Mouse (Mus musculus) kidney, embryonic 15.5 days (tissue): ENCODE results near the gene Rabac1. TPM values are rescaled to one million over a fixed set of nuclear protein-coding genes. Genes with fewer than 3 reads are reported as not detected.

Experiments
- ATAC-seq: fragments of 200-750 bp; cut with Nextera tagmentation; replicated peaks from 2 replicates; pipeline ENCODE4 v1.8.0; 2017; ENCODE audit warnings: moderate TSS enrichment; ENCODE audit not compliant: low FRiP score
- H3K27ac ChIP-seq: fragments of 300-500 bp; sonication (generic); 2 replicates; pipeline ENCODE4 v1.5.1; 2015; ENCODE audit warnings: mild to moderate bottlenecking, inconsistent platforms
- H3K27me3 ChIP-seq: fragments of 300-500 bp; sonication (generic); 2 replicates; pipeline ENCODE4 v1.6.1; 2015; ENCODE audit warnings: inconsistent platforms
- H3K36me3 ChIP-seq: fragments of 300-500 bp; sonication (generic); 2 replicates; pipeline ENCODE4 v1.6.1; 2015; ENCODE audit warnings: inconsistent platforms
- H3K4me1 ChIP-seq: fragments of 300-500 bp; sonication (generic); 2 replicates; pipeline ENCODE4 v1.6.1; 2015; ENCODE audit warnings: inconsistent platforms
- H3K4me2 ChIP-seq: fragments of 300-500 bp; sonication (generic); 2 replicates; pipeline ENCODE4 v1.6.1; 2015; ENCODE audit warnings: moderate library complexity, mild to moderate bottlenecking, inconsistent platforms
- H3K4me3 ChIP-seq: fragments of 300-500 bp; sonication (generic); replicated peaks from 2 replicates; pipeline ENCODE4 v1.5.1; 2015; ENCODE audit warnings: mild to moderate bottlenecking, inconsistent platforms
- H3K9ac ChIP-seq: fragments of 300-500 bp; sonication (generic); 2 replicates; pipeline ENCODE4 v1.6.1; 2015; ENCODE audit warnings: mild to moderate bottlenecking, inconsistent platforms
- H3K9me3 ChIP-seq: fragments of 300-500 bp; sonication (generic); replicated peaks from 2 replicates; pipeline ENCODE4 v1.6.1; 2016; ENCODE audit warnings: inconsistent platforms
- WGBS: fragments of 180-500 bp; shearing (Covaris S2); methylation state at CpG from one replicate; pipeline ENCODE4 v1.1.7; 2015; ENCODE audit warnings: mixed read lengths; 5-methylcytosine and 5-hydroxymethylcytosine counted together
- polyA plus RNA-seq: library from polyadenylated mRNA; unstranded; fragments of >200 nt; fragmentation: Nextera tagmentation; extraction: Ambion mirVana; gene quantifications from 2 replicates; pipeline ENCODE4 v1.2.1, GENCODE M21; 2015

Rabac1 gene
- polyA plus RNA-seq = 143 and 153 TPM in 2 replicates

GRCm38 (mm10) chr7:24971972-24972893, at the start of gene Rabac1:
Gene Rabac1 (minus strand): TSS chr7:24972754.
- peak; percentile 93 for ATAC-seq
- peak within 1 kb of the TSS; percentile 75 for H3K4me3 ChIP-seq
- peak within 1 kb of the TSS; percentile 72 for H3K9ac ChIP-seq
- peaks cover 9% of the 10 kb centered on the region for H3K36me3 ChIP-seq
- under 1% methylated on average over 45 of the region's 45 CpGs for WGBS
- no peaks in the 10 kb centered on the region for H3K9me3 ChIP-seq
- peak within 1 kb of the TSS; percentile 77 for H3K27ac ChIP-seq
- peaks cover 5% of the 10 kb centered on the region for H3K4me1 ChIP-seq
- peak within 1 kb of the TSS; percentile 78 for H3K4me2 ChIP-seq
- no peaks in the 10 kb centered on the region for H3K27me3 ChIP-seq

GRCm38 (mm10) chr7:25011592-25011991, 39.0 kb upstream of the Rabac1 start:
- Histone ChIP-seq H3K27ac (no peak overlapping the region), H3K36me3 (peaks cover 37% of the 10 kb centered on the region), H3K4me3 (no peak overlapping the region), H3K9me3 (no peaks in the 10 kb centered on the region), H3K4me2 (no peak overlapping the region), H3K9ac (no peak overlapping the region), H3K27me3 (peaks cover 64% of the 10 kb centered on the region), H3K4me1 (peaks cover 14% of the 10 kb centered on the region)
- ATAC-seq = no peak
- WGBS = 54% methylated on average over 7 of the region's 7 CpGs

DNA sequence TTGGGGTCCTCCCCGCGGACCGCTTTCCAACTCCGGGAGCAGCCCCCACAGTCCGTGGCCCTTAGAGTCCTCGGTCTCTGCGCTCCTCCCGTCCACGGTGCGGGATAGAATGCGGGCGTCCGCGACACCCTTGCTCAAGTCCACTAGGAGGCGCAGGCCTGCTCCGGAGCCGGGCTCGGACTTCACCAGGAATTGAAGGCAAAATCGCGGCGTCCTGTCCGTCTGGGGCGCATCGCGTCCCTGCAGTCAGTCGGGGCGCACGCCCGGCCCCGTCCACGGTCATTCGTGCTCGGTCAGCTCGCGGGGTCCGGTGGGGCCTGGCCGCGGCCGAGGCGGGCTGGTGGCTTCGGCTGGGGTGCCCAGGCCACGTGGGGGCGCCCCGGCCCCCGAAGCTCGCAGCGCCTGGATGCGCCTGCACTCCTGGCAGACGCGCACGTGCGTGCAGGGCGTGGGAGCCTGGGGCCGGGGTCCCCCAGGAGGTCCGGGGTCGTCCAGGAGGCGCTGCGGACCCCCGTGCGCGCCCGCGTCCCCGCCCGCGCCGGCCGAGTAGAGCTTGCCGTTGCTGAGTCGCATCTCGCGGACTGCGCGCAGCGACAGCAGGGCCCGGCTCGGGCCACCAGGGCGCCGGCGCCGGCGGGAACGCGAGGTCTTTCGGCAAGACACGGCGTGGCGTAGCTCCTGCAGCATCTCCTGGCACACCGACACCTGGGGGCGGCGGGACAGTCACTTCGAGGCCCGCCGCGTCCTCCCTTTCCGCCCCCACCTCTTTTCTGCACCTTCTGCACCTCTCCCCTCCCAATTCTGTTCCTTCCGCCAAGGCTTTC, 37.7 kb upstream of the Rabac1 start:
- 3% methylated on average over 96 of the region's 97 CpGs for WGBS
- peaks cover 77% of the 10 kb centered on the region for H3K27me3 ChIP-seq

DNA sequence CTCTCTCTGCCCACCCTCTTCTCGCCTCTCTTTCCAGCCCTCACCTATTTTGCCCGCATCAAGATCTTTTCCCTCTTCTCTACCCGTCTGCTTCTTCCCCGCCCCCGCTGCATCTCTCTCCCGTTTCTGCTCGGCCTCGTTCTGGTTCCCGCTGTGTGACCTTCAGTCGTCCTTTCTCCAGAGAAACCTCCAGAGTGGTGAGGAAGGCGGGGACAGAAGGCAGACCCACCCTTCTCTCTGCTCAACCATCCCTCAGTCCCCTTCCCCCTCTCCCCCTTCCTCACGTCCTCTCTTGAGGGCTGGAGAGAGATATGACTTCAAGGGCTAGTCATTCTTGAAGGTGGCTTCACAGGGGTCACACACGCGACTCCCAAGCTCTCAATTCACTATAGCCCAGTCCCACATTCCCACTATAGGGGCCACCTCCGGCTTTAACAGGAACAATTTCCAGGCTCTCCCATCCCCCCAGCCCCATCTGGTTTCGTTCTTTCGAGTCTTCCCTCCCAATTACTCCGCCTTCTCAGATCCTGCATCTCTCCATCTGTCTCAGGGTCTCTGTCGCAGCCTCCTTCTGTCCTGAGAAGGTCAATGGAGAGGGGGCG, 36.6 kb upstream of the Rabac1 start:
- no peaks in the 10 kb centered on the region for H3K9me3 ChIP-seq
- H3K4me2 ChIP-seq = no peak overlapping the region
- no peak overlapping the region for H3K9ac ChIP-seq
- H3K36me3 ChIP-seq = peaks cover 15% of the 10 kb centered on the region
- no peak overlapping the region for H3K4me3 ChIP-seq
- no peak overlapping the region for H3K27ac ChIP-seq
- no peak for ATAC-seq
- WGBS = 11% methylated on average over 20 of the region's 20 CpGs
- peaks cover 87% of the 10 kb centered on the region for H3K27me3 ChIP-seq
- H3K4me1 ChIP-seq = peaks cover 22% of the 10 kb centered on the region

More for the DNA sequence above, 37.7 kb upstream of the Rabac1 start:
- H3K36me3 ChIP-seq = peaks cover 26% of the 10 kb centered on the region
- peak overlapping the region; percentile 70 for H3K4me2 ChIP-seq
- peak; percentile 40; the same call in 1 of the 2 replicates for ATAC-seq
- no peak overlapping the region for H3K27ac ChIP-seq
- no peaks in the 10 kb centered on the region for H3K9me3 ChIP-seq
- peaks cover 20% of the 10 kb centered on the region for H3K4me1 ChIP-seq
- peak overlapping the region; percentile 40 for H3K4me3 ChIP-seq
- H3K9ac ChIP-seq = no peak overlapping the region; the same call in 1 of the 2 replicates

DNA sequence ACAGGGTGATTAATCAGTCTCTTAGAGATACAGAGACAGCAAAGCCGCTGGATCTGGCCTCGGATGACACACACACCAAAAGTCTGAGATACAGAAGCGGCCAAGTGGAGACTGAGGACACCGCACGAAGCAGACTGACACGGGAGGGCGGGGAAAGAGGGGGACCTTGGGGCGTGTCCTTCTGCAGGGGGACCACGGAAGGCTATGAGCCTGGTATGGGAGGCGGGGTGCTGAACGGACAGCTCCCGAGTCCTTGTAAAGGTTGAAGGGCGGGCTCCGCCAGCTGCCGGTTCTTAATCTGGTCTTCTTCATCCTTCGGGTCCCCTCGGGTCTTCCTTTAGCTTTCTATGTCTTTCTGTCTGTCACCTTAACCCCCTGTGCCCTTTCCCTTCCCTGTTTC, 36.1 kb upstream of the Rabac1 start:
- H3K9me3 ChIP-seq = no peaks in the 10 kb centered on the region
- H3K36me3 ChIP-seq = peaks cover 10% of the 10 kb centered on the region; the same call in 1 of the 2 replicates
- H3K4me2 ChIP-seq = no peak overlapping the region
- H3K4me1 ChIP-seq = peaks cover 22% of the 10 kb centered on the region
- no peak overlapping the region for H3K4me3 ChIP-seq
- no peak overlapping the region for H3K27ac ChIP-seq
- no peak overlapping the region for H3K9ac ChIP-seq
- H3K27me3 ChIP-seq = peaks cover 92% of the 10 kb centered on the region
- 6% methylated on average over 17 of the region's 17 CpGs for WGBS
- no peak for ATAC-seq

GRCm38 (mm10) chr7:25007609-25008374, 35.2 kb upstream of the Rabac1 start:
- no peak overlapping the region for H3K27ac ChIP-seq
- 24% methylated on average over 8 of the region's 8 CpGs for WGBS
- no peak for ATAC-seq
- no peak overlapping the region for H3K4me2 ChIP-seq
- peaks cover 94% of the 10 kb centered on the region for H3K27me3 ChIP-seq
- no peaks in the 10 kb centered on the region for H3K9me3 ChIP-seq
- no peak overlapping the region for H3K9ac ChIP-seq
- H3K4me3 ChIP-seq = no peak overlapping the region
- H3K36me3 ChIP-seq = peaks cover 7% of the 10 kb centered on the region; the same call in 1 of the 2 replicates
- peaks cover 22% of the 10 kb centered on the region for H3K4me1 ChIP-seq

- Histone ChIP-seq H3K4me2 (no peak overlapping the region), H3K27ac (no peak overlapping the region), H3K27me3 (peaks cover 84% of the 10 kb centered on the region), H3K4me3 (no peak overlapping the region), H3K36me3 (no peaks in the 10 kb centered on the region), H3K4me1 (peaks cover 22% of the 10 kb centered on the region), H3K9ac (no peak overlapping the region), H3K9me3 (no peaks in the 10 kb centered on the region)
- WGBS = 83% methylated on average over 12 of the region's 12 CpGs
- ATAC-seq = no peak
These were observed 34.2 kb upstream of the Rabac1 start for GRCm38 (mm10) chr7:25006586-25007364.

- Histone ChIP-seq H3K36me3 (no peaks in the 10 kb centered on the region), H3K27me3 (peaks cover 78% of the 10 kb centered on the region), H3K4me3 (peak overlapping the region; percentile 41), H3K27ac (no peak overlapping the region), H3K9ac (no peak overlapping the region), H3K9me3 (no peaks in the 10 kb centered on the region), H3K4me2 (peak overlapping the region; percentile 68), H3K4me1 (peaks cover 22% of the 10 kb centered on the region)
- no peak for ATAC-seq
- 72% methylated on average over 3 of the region's 3 CpGs for WGBS
These were observed 33.6 kb upstream of the Rabac1 start for GRCm38 (mm10) chr7:25006171-25006570.

- Histone ChIP-seq H3K4me2 (peak within 1 kb of the TSS; percentile 68), H3K27me3 (peaks cover 72% of the 10 kb centered on the region), H3K4me3 (peak within 1 kb of the TSS; percentile 41), H3K4me1 (peaks cover 17% of the 10 kb centered on the region), H3K36me3 (no peaks in the 10 kb centered on the region), H3K9me3 (no peaks in the 10 kb centered on the region), H3K27ac (no peak within 1 kb of the TSS), H3K9ac (0 out of 2 replicates have a peak within 1 kb of the TSS, but pooled peaks have one; percentile 17)
- WGBS = 1% methylated on average over 53 of the region's 54 CpGs
- ATAC-seq = peak; percentile 72; the same call in 1 of the 2 replicates
These were observed 33.0 kb upstream of the Rabac1 start, which contains the start of gene Atp1a3 for GRCm38 (mm10) chr7:25005421-25006065. Gene Atp1a3 (minus strand): TSS chr7:25005958.

DNA sequence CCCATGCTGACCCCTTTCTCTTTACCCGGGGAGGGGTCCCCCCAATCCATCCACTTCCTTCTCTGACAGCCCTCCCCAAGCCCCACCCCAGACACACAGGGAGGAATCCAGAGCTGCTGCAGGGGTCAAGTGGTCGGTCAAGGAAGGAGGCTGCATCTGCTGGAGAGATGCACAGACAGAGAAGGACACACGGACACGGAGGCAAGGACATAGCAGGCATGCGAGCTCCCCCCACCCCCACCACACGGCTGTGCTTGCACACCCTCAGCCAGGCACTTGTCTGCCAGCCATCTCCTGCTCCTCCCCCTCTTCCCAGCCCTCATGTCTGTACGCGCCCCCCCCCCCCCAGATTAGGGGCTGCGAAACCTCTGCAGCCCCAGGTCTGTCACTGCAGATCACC, 32.3 kb upstream of the Rabac1 start:
- Histone ChIP-seq H3K9me3 (no peaks in the 10 kb centered on the region), H3K4me1 (peaks cover 10% of the 10 kb centered on the region), H3K9ac (no peak overlapping the region), H3K4me2 (no peak overlapping the region), H3K27ac (no peak overlapping the region), H3K36me3 (no peaks in the 10 kb centered on the region), H3K4me3 (0 out of 2 replicates have a peak overlapping the region, but pooled peaks have one; percentile 41), H3K27me3 (peaks cover 64% of the 10 kb centered on the region)
- 34% methylated on average over 9 of the region's 9 CpGs for WGBS
- ATAC-seq = no peak
